10 mouse cellular contexts compared by ENCODE assay signal in genomic region chr3:51375307-51376265, GRCm38 (mm10). TPM values are rescaled to one million over a fixed set of nuclear protein-coding genes. Genes with fewer than 3 reads are reported as not detected.
DNase-seq lines count a peak whose midpoint lies in the region; ATAC-seq and TF ChIP-seq lines count a peak whose summit lies in the region.
"Had no signal": no experiment of that assay in that cellular context is flagged by ENCODE, and none has a peak within 500 bp of the region (broad histone marks: within the 10 kb centered on the region; RNA-seq: fewer than 3 reads in every experiment).

No protein-coding gene starts in this region.

- H3K4me3 ChIP-seq in kidney, embryonic 16.5 days (ENCODE audit: low read length) = no peak overlapping the region
- no peak overlapping the region for H3K4me3 ChIP-seq in gastrocnemius, adult 2 months
- H3K4me3 ChIP-seq in liver, embryonic 12.5 days = no peak overlapping the region
- H3K4me3 ChIP-seq: embryonic facial prominence, embryonic 15.5 days; limb, embryonic 15.5 days had no signal

- DNase-seq in kidney, adult 18-20 months = peak; percentile 75
- DNase-seq in CD8-positive naive resting alpha-beta T cell, adult 2 months (ENCODE audit: low read depth in 2 of 2, low spot score in 2 of 2) = peak; percentile 45 to 61
- DNase-seq in adrenal gland, postnatal 14 days = peak; percentile 72
- peak; percentile 53 for DNase-seq in gastrocnemius, adult 2 months
- peak; percentile 41 for DNase-seq in spleen, adult 12 weeks (ENCODE audit: low spot score)
- DNase-seq in right cerebral cortex, adult 18-20 months = no peak

- H3K27ac ChIP-seq in kidney, embryonic 16.5 days (ENCODE audit: low read length) = no peak overlapping the region
- H3K27ac ChIP-seq in gastrocnemius, adult 2 months = no peak overlapping the region
- peak overlapping the region; percentile 69 for H3K27ac ChIP-seq in liver, embryonic 12.5 days
- H3K27ac ChIP-seq: embryonic facial prominence, embryonic 15.5 days; limb, embryonic 15.5 days had no signal

- 0 out of 2 replicates have a peak, but pooled peaks cover 2% of the 10 kb centered on the region for H3K9me3 ChIP-seq in kidney, embryonic 16.5 days (ENCODE audit: low read length)
- no peaks in the 10 kb centered on the region for H3K9me3 ChIP-seq in liver, embryonic 12.5 days (replicated peaks)
- H3K9me3 ChIP-seq: embryonic facial prominence, embryonic 15.5 days; limb, embryonic 15.5 days had no signal

- H3K27me3 ChIP-seq in kidney, embryonic 16.5 days (ENCODE audit: insufficient read depth, low read length) = no peaks in the 10 kb centered on the region
- H3K27me3 ChIP-seq in liver, embryonic 12.5 days (replicated peaks) = no peaks in the 10 kb centered on the region
- H3K27me3 ChIP-seq: embryonic facial prominence, embryonic 15.5 days; limb, embryonic 15.5 days had no signal

- intact Hi-C loops in gastrocnemius, adult 2 months (cut with DNase I) = loop anchor here (2.0 kb wide), 1 partner anchor 33 kb away; the partner anchor contains the start of gene Ndufc1

- peak; percentile 78 for TF ChIP-seq CTCF in gastrocnemius, adult 2 months (IDR thresholded peaks at IDR 0.05)

- H3K4me2 ChIP-seq in kidney, embryonic 16.5 days (replicated peaks; ENCODE audit: low read depth, low read length) = no peak overlapping the region
- peak overlapping the region; percentile 0; the same call in 1 of the 2 replicates for H3K4me2 ChIP-seq in liver, embryonic 12.5 days
- H3K4me2 ChIP-seq: embryonic facial prominence, embryonic 15.5 days; limb, embryonic 15.5 days had no signal

- no peaks in the 10 kb centered on the region for H3K36me3 ChIP-seq in kidney, embryonic 16.5 days (ENCODE audit: insufficient read depth, low read length)
- H3K36me3 ChIP-seq in liver, embryonic 12.5 days = no peaks in the 10 kb centered on the region
- H3K36me3 ChIP-seq: embryonic facial prominence, embryonic 15.5 days; limb, embryonic 15.5 days had no signal

- 85% methylated on average over 19 of the region's 19 CpGs for WGBS in kidney, embryonic 16.5 days
- WGBS in liver, embryonic 12.5 days (ENCODE audit: insufficient replicate concordance) = 35% methylated on average over 19 of the region's 19 CpGs

- no peak for ATAC-seq in kidney, embryonic 16.5 days (ENCODE audit: low FRiP score, low TSS enrichment)
- peak; percentile 78 for ATAC-seq in liver, embryonic 12.5 days

- no peak overlapping the region for H3K9ac ChIP-seq in kidney, embryonic 16.5 days (replicated peaks; ENCODE audit: low read length)
- no peak overlapping the region for H3K9ac ChIP-seq in liver, embryonic 12.5 days
- H3K9ac ChIP-seq: embryonic facial prominence, embryonic 15.5 days; limb, embryonic 15.5 days had no signal

- no peaks in the 10 kb centered on the region for H3K4me1 ChIP-seq in kidney, embryonic 16.5 days (ENCODE audit: insufficient read depth, low read length)
- H3K4me1 ChIP-seq in liver, embryonic 12.5 days = peaks cover 44% of the 10 kb centered on the region

RNA-seq across cellular contexts. Expression of gene Mgarp, which starts 21.0 kb away (rescaled TPM):
- polyA plus RNA-seq in kidney, embryonic 16.5 days (2015; fragmentation: Nextera tagmentation; extraction: Ambion mirVana) = 7.3 and 10.5 TPM in 2 replicates
- 308 and 324 TPM in 2 replicates for total RNA-seq in adrenal gland, postnatal 14 days (2021)
- total RNA-seq in gastrocnemius, adult 2 months (2021) = not detected
- polyA plus RNA-seq in liver, embryonic 12.5 days (2016; fragmentation: Nextera tagmentation; extraction: Ambion mirVana) = 1.3 and 1.7 TPM in 2 replicates

RNA-seq across cellular contexts. Expression of gene Ndufc1, which starts 33.2 kb away (rescaled TPM):
- polyA plus RNA-seq in kidney, embryonic 16.5 days (2015; fragmentation: Nextera tagmentation; extraction: Ambion mirVana) = 672 and 707 TPM in 2 replicates
- total RNA-seq in adrenal gland, postnatal 14 days (2021) = 888 and 904 TPM in 2 replicates
- total RNA-seq in gastrocnemius, adult 2 months (2021) = 1,000 to 10,000 TPM; 1,007 to 1,209 TPM
- 539 and 560 TPM in 2 replicates for polyA plus RNA-seq in liver, embryonic 12.5 days (2016; fragmentation: Nextera tagmentation; extraction: Ambion mirVana)

RNA-seq across cellular contexts. Expression of gene Elf2, which starts 35.1 kb away (rescaled TPM):
- 62.9 and 64.4 TPM in 2 replicates for polyA plus RNA-seq in kidney, embryonic 16.5 days (2015; fragmentation: Nextera tagmentation; extraction: Ambion mirVana)
- 87.8 and 88.4 TPM in 2 replicates for total RNA-seq in adrenal gland, postnatal 14 days (2021)
- total RNA-seq in gastrocnemius, adult 2 months (2021) = 10 to 100 TPM; 50.7 to 53.2 TPM
- polyA plus RNA-seq in liver, embryonic 12.5 days (2016; fragmentation: Nextera tagmentation; extraction: Ambion mirVana) = 21.8 and 24.6 TPM in 2 replicates

RNA-seq across cellular contexts. Expression of gene Naa15, which starts 39.4 kb away (rescaled TPM):
- 37.7 and 40.9 TPM in 2 replicates for polyA plus RNA-seq in kidney, embryonic 16.5 days (2015; fragmentation: Nextera tagmentation; extraction: Ambion mirVana)
- total RNA-seq in adrenal gland, postnatal 14 days (2021) = 47.8 and 50.1 TPM in 2 replicates
- 10 to 100 TPM; 44.5 to 50.0 TPM for total RNA-seq in gastrocnemius, adult 2 months (2021)
- polyA plus RNA-seq in liver, embryonic 12.5 days (2016; fragmentation: Nextera tagmentation; extraction: Ambion mirVana) = 41.9 and 49.9 TPM in 2 replicates

Comparison
In these comparisons a context has a peak if more than half of its experiments do, and no peak if none do; other contexts are left out.
1. RNA of gene Mgarp, which starts 21.0 kb away (total RNA-seq): 308 to 324 TPM in adrenal gland, postnatal 14 days; not detected in gastrocnemius, adult 2 months; every median in the first group is over 100 times any median in the second.